Mouse (Mus musculus) central nervous system, embryonic 11.5 days (tissue): ENCODE data around the gene Itgb1bp2. TPM values are rescaled to one million over a fixed set of nuclear protein-coding genes. Genes with fewer than 3 reads are reported as not detected.

Experiments
- polyA plus RNA-seq: library from polyadenylated mRNA; depleted of rRNA; stranded (reverse); fragments of >200 nt; gene quantifications from 2 replicates; pipeline ENCODE4 v1.2.3, GENCODE M21; 2012; rRNA removed

The Itgb1bp2 gene
- 7.5 and 12.2 TPM in 2 replicates for polyA plus RNA-seq

DNA sequence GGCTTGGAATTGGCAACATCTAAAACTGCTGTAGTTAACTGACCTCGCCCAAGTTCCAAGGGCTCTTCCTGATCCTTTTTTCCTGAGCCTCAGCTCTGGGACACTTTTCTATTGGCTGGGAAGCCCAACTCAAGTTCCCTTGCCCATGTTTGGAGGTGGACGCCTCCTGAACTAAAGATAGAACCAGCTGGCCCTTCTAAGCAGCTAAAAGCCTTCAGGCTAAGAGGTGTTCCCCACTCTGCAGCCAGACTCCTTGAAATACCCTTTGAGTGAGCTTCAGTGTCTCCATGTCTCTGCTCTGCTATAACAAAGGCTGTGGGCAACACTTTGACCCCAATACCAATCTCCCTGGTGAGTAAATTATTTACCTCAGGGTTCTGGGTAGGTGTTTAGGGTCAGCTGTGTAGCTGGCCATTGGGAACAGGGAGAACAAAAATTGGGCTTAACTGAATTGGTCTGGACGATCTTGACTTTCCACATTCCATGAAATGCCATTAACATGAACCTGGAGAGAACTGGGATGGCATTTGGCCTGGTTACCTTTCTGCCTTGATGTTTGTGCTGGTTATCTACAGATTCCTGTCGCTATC, at the start of gene Itgb1bp2:
Itgb1bp2 (plus strand) TSS at position 203 of the 590 bp plus-strand sequence.

DNA sequence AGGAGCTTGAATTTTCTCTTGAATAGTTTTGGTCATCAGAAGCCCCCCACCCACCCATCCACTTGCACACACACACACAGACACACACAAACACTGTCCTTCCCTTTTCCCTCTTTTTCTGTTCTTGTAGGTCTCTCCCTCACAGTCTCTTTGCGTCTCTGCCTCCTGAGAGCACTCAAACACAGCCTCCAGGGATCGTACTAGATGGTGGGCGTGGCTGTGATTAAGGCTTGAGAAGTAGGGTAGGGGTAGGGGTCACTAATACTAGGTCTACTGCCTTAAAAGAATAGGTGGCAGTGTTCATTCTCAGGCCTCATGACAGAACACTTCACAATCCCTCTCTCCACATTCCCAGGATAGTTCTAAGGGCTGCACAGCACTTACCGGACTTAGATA, 28.2 kb upstream of the Itgb1bp2 start, which contains the start of gene Zmym3:
Zmym3 (minus strand) TSS at position 150 of the 396 bp plus-strand sequence.

DNA sequence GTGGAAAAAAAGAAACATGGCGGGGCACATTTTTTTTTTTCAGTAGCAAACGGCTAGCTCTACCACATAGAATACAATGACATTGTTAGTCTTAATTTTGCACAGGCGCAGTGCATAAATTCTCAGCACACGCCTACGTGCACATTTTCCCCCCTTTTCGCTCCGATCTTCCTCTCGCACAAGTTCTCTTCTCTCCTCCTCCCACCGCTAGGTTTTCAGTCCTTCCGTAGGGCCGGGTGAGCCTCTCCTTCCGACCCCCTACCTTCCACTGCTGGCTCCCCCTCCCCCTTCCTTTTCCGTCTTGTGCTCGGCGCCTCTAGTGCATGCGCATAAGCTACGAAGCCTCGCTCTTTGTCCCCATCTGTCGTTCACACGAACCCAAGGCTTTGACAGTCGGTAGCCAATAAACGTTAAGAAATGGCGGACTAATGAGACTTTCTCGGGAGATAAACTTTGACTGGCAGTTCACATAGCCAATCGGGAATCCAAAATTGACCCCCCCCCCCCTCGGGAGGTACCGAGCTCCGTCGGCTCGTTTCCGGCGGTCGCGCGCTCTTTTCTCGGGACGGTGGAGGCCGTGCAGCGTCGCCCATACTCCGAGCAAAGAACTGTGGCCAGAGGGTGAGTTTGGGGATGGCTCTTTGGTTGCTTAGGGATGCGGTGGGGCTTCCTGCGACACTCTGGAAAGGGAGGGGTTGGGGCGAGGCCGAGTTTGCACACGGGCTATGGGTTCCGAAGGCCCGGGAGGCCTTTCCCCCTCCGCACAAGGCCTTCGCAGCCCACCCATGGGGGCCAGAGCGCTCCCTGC, 19.5 kb upstream of the Itgb1bp2 start, which contains the start of gene Nono:
Nono (plus strand) TSS at position 177 of the 808 bp plus-strand sequence.

Other genes starting within 250 kb of the Itgb1bp2 start
- gene Snx12, start 226.5 kb upstream of the Itgb1bp2 start, polyA plus RNA-seq: 47.3 and 76.2 TPM in 2 replicates
- 24.3 and 27.0 TPM in 2 replicates for gene Foxo4, start 194.6 kb upstream of the Itgb1bp2 start, polyA plus RNA-seq
- not detected in 2 replicates for gene Gm614, start 185.1 kb upstream of the Itgb1bp2 start, polyA plus RNA-seq
- 3.1 and 4.7 TPM in 2 replicates for gene Il2rg, start 180.8 kb upstream of the Itgb1bp2 start, polyA plus RNA-seq
- gene Gm20489, start 180.1 kb upstream of the Itgb1bp2 start, polyA plus RNA-seq: not detected in 2 replicates
- 31.5 and 83.2 TPM in 2 replicates for gene Med12, start 175.1 kb upstream of the Itgb1bp2 start, polyA plus RNA-seq
- 13.9 and 14.3 TPM in 2 replicates for gene Nlgn3, start 149.9 kb upstream of the Itgb1bp2 start, polyA plus RNA-seq
- 1.1 and 2.1 TPM in 2 replicates for gene Gjb1, start 72.7 kb upstream of the Itgb1bp2 start, polyA plus RNA-seq
- 74.0 and 88.4 TPM in 2 replicates for gene Zmym3, start 28.2 kb upstream of the Itgb1bp2 start, polyA plus RNA-seq
- 734 and 739 TPM in 2 replicates for gene Nono, start 19.8 kb upstream of the Itgb1bp2 start, polyA plus RNA-seq
- 52.4 and 111 TPM in 2 replicates for gene Taf1, start 83.6 kb downstream of the Itgb1bp2 start, polyA plus RNA-seq
- gene Ogt, start 191.0 kb downstream of the Itgb1bp2 start, polyA plus RNA-seq: 189 and 345 TPM in 2 replicates